Mouse (Mus musculus) kidney, postnatal 0 days (tissue): Measurements from ENCODE around the gene Kdm4c. TPM values are rescaled to one million over a fixed set of nuclear protein-coding genes. Genes with fewer than 3 reads are reported as not detected.
A peak's percentile ranks its signal among the peaks of the same experiment; 100 is the strongest.

ENCODE experiments used
- ATAC-seq: fragments of 200-750 bp; cut with Nextera tagmentation; replicated peaks from 2 replicates; pipeline ENCODE4 v1.8.0; 2017; ENCODE audit warnings: low read depth, moderate number of reproducible peaks, moderate TSS enrichment, moderate library complexity; ENCODE audit not compliant: low FRiP score
- DNase-seq: peaks from one replicate; pipeline ENCODE4 v3.0.0-alpha.2; 2016; ENCODE audit warnings: low spot score
- H3K27ac ChIP-seq: fragments of 300-500 bp; sonication (generic); 2 replicates; pipeline ENCODE4 v1.5.1; 2014; ENCODE audit warnings: mild to moderate bottlenecking
- H3K27me3 ChIP-seq: fragments of 300-500 bp; sonication (generic); 2 replicates; pipeline ENCODE4 v1.6.1; 2014; ENCODE audit warnings: low read length, mixed read lengths; ENCODE audit not compliant: insufficient read depth
- H3K36me3 ChIP-seq: fragments of 300-500 bp; sonication (generic); 2 replicates; pipeline ENCODE4 v1.6.1; 2014; ENCODE audit warnings: low read length, mixed read lengths; ENCODE audit not compliant: insufficient read depth
- H3K4me1 ChIP-seq: fragments of 300-500 bp; sonication (generic); replicated peaks from 2 replicates; pipeline ENCODE4 v1.6.1; 2014; ENCODE audit warnings: antibody characterized with exemption, low read length, mixed read lengths; ENCODE audit not compliant: insufficient read depth
- H3K4me2 ChIP-seq: fragments of 300-500 bp; sonication (generic); 2 replicates; pipeline ENCODE4 v1.6.1; 2014; ENCODE audit warnings: mild to moderate bottlenecking, low read length, moderate library complexity, mixed read lengths
- H3K4me3 ChIP-seq: fragments of 300-500 bp; sonication (generic); replicated peaks from 2 replicates; pipeline ENCODE4 v1.5.1; 2014; ENCODE audit warnings: low read depth, low read length
- H3K9ac ChIP-seq: fragments of 300-500 bp; sonication (generic); 2 replicates; pipeline ENCODE4 v1.6.1; 2014; ENCODE audit warnings: low read depth, low read length
- H3K9me3 ChIP-seq: fragments of 300-500 bp; sonication (generic); replicated peaks from 2 replicates; pipeline ENCODE4 v1.6.1; 2016; ENCODE audit warnings: low read length, inconsistent platforms, mixed read lengths
- CTCF ChIP-seq: IDR thresholded peaks from 2 replicates; pipeline ENCODE4 v1.5.1; 2016; ENCODE audit warnings: antibody characterized with exemption, low read depth, mild to moderate bottlenecking, moderate library complexity
- WGBS: fragments of 180-500 bp; shearing (Covaris S2); extraction: QIAGEN DNeasy Blood & Tissue Kit; methylation state at CpG from one replicate; pipeline ENCODE4 v1.1.7; 2014; 5-methylcytosine and 5-hydroxymethylcytosine counted together
- polyA plus RNA-seq: library from polyadenylated mRNA; unstranded; fragments of >200 nt; fragmentation: Nextera tagmentation; extraction: Ambion mirVana; gene quantifications from 2 replicates; pipeline ENCODE4 v1.2.1, GENCODE M21; 2015

Kdm4c gene
- polyA plus RNA-seq, 1 experiment from 2014 or later = 10.3 TPM

GRCm38 (mm10) chr4:74233534-74233933, 8.8 kb upstream of the Kdm4c start:
- DNase-seq = no peak
- Histone ChIP-seq H3K27ac (no peak overlapping the region), H3K36me3 (no peaks in the 10 kb centered on the region), H3K4me2 (no peak overlapping the region), H3K4me3 (no peak overlapping the region), H3K9ac (no peak overlapping the region), H3K9me3 (no peaks in the 10 kb centered on the region), H3K27me3 (no peaks in the 10 kb centered on the region), H3K4me1 (no peaks in the 10 kb centered on the region)
- ATAC-seq = no peak
- no peak for TF ChIP-seq CTCF
- 86% methylated on average over 3 of the region's 3 CpGs for WGBS

DNA sequence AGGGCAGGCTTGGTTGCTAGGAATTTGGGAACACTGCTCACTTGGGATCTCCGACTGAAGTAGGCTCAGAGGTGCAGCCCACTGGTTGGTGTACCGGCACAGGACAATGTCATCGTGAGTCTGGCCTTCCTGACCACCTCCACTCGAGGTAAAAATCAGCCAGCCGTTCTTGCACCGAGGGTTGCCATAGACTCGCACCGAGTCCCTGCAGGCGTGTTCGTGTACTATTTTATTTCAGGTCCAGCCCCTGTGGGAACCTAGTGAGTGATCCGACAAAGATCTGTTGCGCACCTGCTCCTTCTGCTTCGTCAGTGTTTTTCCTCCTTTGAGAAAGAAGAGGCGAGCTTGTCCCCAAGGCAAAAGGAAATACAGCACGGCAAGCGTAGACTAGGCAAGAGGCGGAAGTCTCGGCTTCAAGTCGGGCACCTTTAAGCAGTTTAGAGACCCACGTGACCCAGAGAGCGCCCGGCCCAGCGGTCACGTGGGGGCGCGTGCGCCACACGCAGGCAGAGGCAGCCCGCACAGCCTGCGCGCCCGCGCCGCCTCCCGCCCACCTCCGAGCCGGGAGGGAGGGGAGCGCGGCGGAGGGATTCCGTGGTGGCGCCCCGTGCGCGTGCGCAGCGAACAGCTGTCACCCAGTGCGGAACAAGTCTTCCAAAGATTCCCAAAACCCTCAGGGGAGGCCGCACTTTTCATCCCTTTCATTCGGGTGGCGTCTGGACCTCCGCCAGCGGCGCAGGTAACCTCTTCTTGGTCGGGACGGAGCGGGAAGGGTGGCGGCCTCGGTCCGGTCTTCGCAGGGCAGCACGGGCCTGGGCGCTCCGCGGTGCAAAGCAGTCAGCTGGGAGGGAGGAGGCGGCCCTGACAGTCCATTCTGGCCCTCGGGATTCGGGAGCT, 9.3 kb downstream of the Kdm4c start:
- Histone ChIP-seq H3K4me3 (peak overlapping the region; percentile 90), H3K9me3 (no peaks in the 10 kb centered on the region), H3K9ac (peak overlapping the region; percentile 93), H3K36me3 (no peaks in the 10 kb centered on the region), H3K27ac (peak overlapping the region; percentile 93), H3K4me1 (0 out of 2 replicates have a peak, but pooled peaks cover 3% of the 10 kb centered on the region), H3K27me3 (no peaks in the 10 kb centered on the region), H3K4me2 (peak overlapping the region; percentile 60)
- DNase-seq (peak; percentile 97), ATAC-seq (peak; percentile 99)
- under 1% methylated on average over 56 of the region's 68 CpGs for WGBS
- no peak; the same call in 1 of the 2 replicates for TF ChIP-seq CTCF

DNA sequence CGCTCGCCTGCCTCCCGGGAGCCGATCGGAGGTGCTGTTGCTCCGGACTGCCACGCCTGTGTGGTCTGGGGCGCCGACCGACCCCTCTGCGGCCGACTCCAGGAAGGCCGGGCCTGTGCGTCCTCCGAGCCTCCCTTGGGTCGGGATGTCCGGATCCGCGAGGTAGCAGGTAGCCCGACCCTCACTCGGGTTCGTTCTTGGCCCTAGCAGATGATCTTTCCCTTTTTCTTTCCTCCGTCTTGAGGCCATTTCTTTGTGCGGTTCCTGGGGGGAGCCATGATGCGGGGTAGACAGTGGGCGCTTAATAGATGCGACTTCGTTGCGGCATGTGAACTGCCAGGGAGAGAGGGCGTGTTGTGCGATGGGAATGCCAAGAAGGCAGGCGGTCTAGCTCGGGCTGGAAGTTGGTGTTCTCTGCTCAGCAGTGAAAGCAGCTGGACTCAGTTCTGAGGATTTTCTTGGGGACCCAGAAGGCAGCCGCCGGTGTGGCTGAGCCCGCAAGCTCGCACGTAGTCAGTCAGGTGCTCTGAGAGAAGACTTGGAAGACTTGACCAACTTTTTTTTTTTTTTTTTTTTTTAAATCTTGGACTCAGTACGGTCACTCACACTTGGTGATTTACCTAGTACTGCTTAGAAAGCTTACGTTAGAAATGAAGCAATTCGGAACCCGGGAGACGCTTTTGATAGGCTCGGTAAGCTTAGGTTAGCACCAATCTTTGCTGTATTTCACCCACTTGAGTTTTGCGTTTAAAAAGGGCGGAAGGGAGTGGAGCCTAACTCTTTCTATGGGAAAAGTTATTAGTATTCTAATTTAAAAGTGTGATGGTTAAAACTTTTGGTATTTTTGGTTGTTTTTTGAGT, 10.2 kb downstream of the Kdm4c start:
- H3K27me3 ChIP-seq = no peaks in the 10 kb centered on the region
- WGBS = under 1% methylated on average over 45 of the region's 46 CpGs
- ATAC-seq = peak; percentile 9
- H3K27ac ChIP-seq = peak overlapping the region; percentile 93
- no peak for TF ChIP-seq CTCF
- H3K9ac ChIP-seq = peak overlapping the region; percentile 93
- H3K4me1 ChIP-seq = 0 out of 2 replicates have a peak, but pooled peaks cover 3% of the 10 kb centered on the region
- no peaks in the 10 kb centered on the region for H3K9me3 ChIP-seq
- no peaks in the 10 kb centered on the region for H3K36me3 ChIP-seq
- H3K4me2 ChIP-seq = peak overlapping the region; percentile 60
- peak overlapping the region; percentile 90 for H3K4me3 ChIP-seq
- DNase-seq = peak; percentile 60

- no peaks in the 10 kb centered on the region for H3K27me3 ChIP-seq
- 33% methylated on average over 5 of the region's 5 CpGs for WGBS
- H3K9me3 ChIP-seq = no peaks in the 10 kb centered on the region
- no peak for TF ChIP-seq CTCF
- no peak overlapping the region for H3K9ac ChIP-seq
- ATAC-seq = no peak
- no peaks in the 10 kb centered on the region for H3K36me3 ChIP-seq
- no peak overlapping the region for H3K4me2 ChIP-seq
- no peak for DNase-seq
- H3K27ac ChIP-seq = 0 out of 2 replicates have a peak overlapping the region, but pooled peaks have one; percentile 36
- no peaks in the 10 kb centered on the region for H3K4me1 ChIP-seq
- H3K4me3 ChIP-seq = no peak overlapping the region
These were observed 15.6 kb downstream of the Kdm4c start for GRCm38 (mm10) chr4:74257882-74258281.

DNA sequence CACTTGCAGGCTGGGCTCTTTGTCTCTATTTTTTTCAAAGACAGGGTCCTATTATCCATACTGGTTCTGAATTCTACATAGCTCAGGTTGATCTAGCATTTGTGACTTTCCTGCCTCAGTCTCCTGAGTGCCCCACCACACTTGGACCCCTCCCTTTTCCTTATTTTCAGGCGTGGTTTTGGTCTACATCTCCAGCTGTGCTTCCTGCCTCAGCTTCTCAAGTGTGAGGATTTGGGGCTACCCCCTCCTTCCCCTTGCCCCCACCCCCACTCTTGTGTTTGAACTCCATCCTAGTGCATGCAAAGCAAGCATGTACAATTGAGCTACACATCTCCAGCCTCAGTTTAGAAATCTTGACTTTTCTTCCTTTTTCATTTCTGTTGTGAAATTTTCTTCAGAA, 16.2 kb downstream of the Kdm4c start:
- 88% methylated on average over 1 of the region's 1 CpGs for WGBS

GRCm38 (mm10) chr4:74259331-74259730, 17.0 kb downstream of the Kdm4c start:
- Histone ChIP-seq H3K9me3 (no peaks in the 10 kb centered on the region), H3K9ac (no peak overlapping the region), H3K27me3 (no peaks in the 10 kb centered on the region), H3K4me3 (no peak overlapping the region), H3K4me1 (no peaks in the 10 kb centered on the region), H3K36me3 (no peaks in the 10 kb centered on the region), H3K27ac (no peak overlapping the region), H3K4me2 (no peak overlapping the region)
- WGBS = 23% methylated on average over 3 of the region's 3 CpGs
- no peak for DNase-seq
- no peak for TF ChIP-seq CTCF
- no peak for ATAC-seq

More for the DNA sequence above, 16.2 kb downstream of the Kdm4c start:
- no peak for DNase-seq
- Histone ChIP-seq H3K9me3 (no peaks in the 10 kb centered on the region), H3K4me1 (no peaks in the 10 kb centered on the region), H3K4me2 (no peak overlapping the region), H3K36me3 (no peaks in the 10 kb centered on the region), H3K27ac (no peak overlapping the region), H3K4me3 (no peak overlapping the region), H3K27me3 (no peaks in the 10 kb centered on the region), H3K9ac (no peak overlapping the region)
- ATAC-seq = no peak
- no peak for TF ChIP-seq CTCF
